Mouse (Mus musculus) limb, embryonic 11.5 days (tissue): ENCODE results near the gene Tln2. TPM values are rescaled to one million over a fixed set of nuclear protein-coding genes. Genes with fewer than 3 reads are reported as not detected.
A peak's percentile ranks its signal among the peaks of the same experiment; 100 is the strongest.

ENCODE experiments used
- ATAC-seq: fragments of 200-750 bp; cut with Nextera tagmentation; 2 replicates; pipeline ENCODE4 v1.8.0; 2017; ENCODE audit warnings: low read depth; ENCODE audit not compliant: insufficient number of reproducible peaks, low FRiP score, low TSS enrichment
- DNase-seq: peaks from one replicate; pipeline ENCODE4 v3.0.0-alpha.2; 2015; ENCODE audit warnings: low spot score
- H3K27ac ChIP-seq: fragments of 300-500 bp; sonication (generic); replicated peaks from 2 replicates; pipeline ENCODE4 v1.5.1; 2014; ENCODE audit warnings: low read depth, mild to moderate bottlenecking, low read length
- H3K27me3 ChIP-seq: fragments of 300-500 bp; sonication (generic); 2 replicates; pipeline ENCODE4 v1.6.1; 2014; ENCODE audit warnings: mild to moderate bottlenecking, low read length, mixed read lengths; ENCODE audit not compliant: control insufficient read depth, insufficient read depth
- H3K36me3 ChIP-seq: fragments of 300-500 bp; sonication (generic); 2 replicates; pipeline ENCODE4 v1.6.1; 2014; ENCODE audit warnings: mild to moderate bottlenecking, low read length, moderate library complexity, mixed read lengths; ENCODE audit not compliant: control insufficient read depth, insufficient read depth
- H3K4me1 ChIP-seq: fragments of 300-500 bp; sonication (generic); 2 replicates; pipeline ENCODE4 v1.6.1; 2014; ENCODE audit warnings: low read length, mixed read lengths; ENCODE audit not compliant: control insufficient read depth, insufficient read depth
- H3K4me2 ChIP-seq: fragments of 300-500 bp; sonication (generic); 2 replicates; pipeline ENCODE4 v1.6.1; 2014; ENCODE audit warnings: low read depth, mild to moderate bottlenecking, moderate library complexity; ENCODE audit not compliant: severe bottlenecking
- H3K4me3 ChIP-seq: fragments of 300-500 bp; sonication (generic); 2 replicates; pipeline ENCODE4 v1.5.1; 2014; ENCODE audit warnings: low read depth, low read length
- H3K9ac ChIP-seq: fragments of 300-500 bp; sonication (generic); 2 replicates; pipeline ENCODE4 v1.6.1; 2014; ENCODE audit warnings: mild to moderate bottlenecking, low read length
- H3K9me3 ChIP-seq: fragments of 300-500 bp; sonication (generic); 2 replicates; pipeline ENCODE4 v1.6.1; 2016; ENCODE audit warnings: low read length; ENCODE audit not compliant: control insufficient read depth
- WGBS: fragments of 180-500 bp; shearing (Covaris S2); extraction: QIAGEN DNeasy Blood & Tissue Kit; methylation state at CpG from one replicate; pipeline ENCODE4 v1.1.7; 2014; 5-methylcytosine and 5-hydroxymethylcytosine counted together
- polyA plus RNA-seq: library from polyadenylated mRNA; unstranded; fragments of >200 nt; fragmentation: Nextera tagmentation; extraction: Ambion mirVana; gene quantifications from 2 replicates; pipeline ENCODE4 v1.2.1, GENCODE M21; 2014

Tln2 gene
- polyA plus RNA-seq, 1 experiment from 2014 or later: 28.2 TPM

- Histone ChIP-seq H3K4me1 (no peaks in the 10 kb centered on the region), H3K9me3 (no peaks in the 10 kb centered on the region), H3K27me3 (no peaks in the 10 kb centered on the region), H3K9ac (no peak overlapping the region), H3K36me3 (no peaks in the 10 kb centered on the region), H3K4me3 (no peak overlapping the region), H3K27ac (no peak overlapping the region), H3K4me2 (no peak overlapping the region)
- DNase-seq (no peak), ATAC-seq (no peak)
- 93% methylated on average over 5 of the region's 5 CpGs for WGBS
Measured at GRCm38 (mm10) chr9:67361511-67361910, 198.0 kb downstream of the Tln2 start.

GRCm38 (mm10) chr9:67354356-67354755 is 205.1 kb downstream of the Tln2 start:
- H3K4me1 ChIP-seq: no peaks in the 10 kb centered on the region
- no peak overlapping the region for H3K4me3 ChIP-seq
- ATAC-seq (no peak), DNase-seq (no peak)
- no peaks in the 10 kb centered on the region for H3K9me3 ChIP-seq
- H3K27ac ChIP-seq: no peak overlapping the region
- no peak overlapping the region for H3K9ac ChIP-seq
- no peaks in the 10 kb centered on the region for H3K27me3 ChIP-seq
- WGBS: 95% methylated on average over 14 of the region's 14 CpGs
- no peak overlapping the region for H3K4me2 ChIP-seq
- no peaks in the 10 kb centered on the region for H3K36me3 ChIP-seq

- ATAC-seq (no peak), DNase-seq (no peak)
- 90% methylated on average over 7 of the region's 7 CpGs for WGBS
- Histone ChIP-seq H3K27ac (no peak overlapping the region), H3K4me3 (no peak overlapping the region), H3K9me3 (no peaks in the 10 kb centered on the region), H3K27me3 (no peaks in the 10 kb centered on the region), H3K36me3 (no peaks in the 10 kb centered on the region), H3K4me2 (no peak overlapping the region), H3K9ac (no peak overlapping the region), H3K4me1 (no peaks in the 10 kb centered on the region)
Measured at GRCm38 (mm10) chr9:67353365-67353764, 206.1 kb downstream of the Tln2 start.

- H3K9me3 ChIP-seq: no peaks in the 10 kb centered on the region
- no peaks in the 10 kb centered on the region for H3K27me3 ChIP-seq
- 88% methylated on average over 7 of the region's 7 CpGs for WGBS
- no peak overlapping the region for H3K27ac ChIP-seq
- no peaks in the 10 kb centered on the region for H3K4me1 ChIP-seq
- no peak overlapping the region for H3K4me2 ChIP-seq
- H3K36me3 ChIP-seq: no peaks in the 10 kb centered on the region
- no peak overlapping the region for H3K9ac ChIP-seq
- ATAC-seq (no peak), DNase-seq (no peak)
- H3K4me3 ChIP-seq: no peak overlapping the region
Measured at GRCm38 (mm10) chr9:67348983-67349382, 210.5 kb downstream of the Tln2 start.

GRCm38 (mm10) chr9:67347184-67347583 is 212.3 kb downstream of the Tln2 start:
- H3K4me3 ChIP-seq: no peak overlapping the region
- H3K4me1 ChIP-seq: no peaks in the 10 kb centered on the region
- WGBS: 89% methylated on average over 5 of the region's 5 CpGs
- DNase-seq: no peak
- H3K9me3 ChIP-seq: no peaks in the 10 kb centered on the region
- no peaks in the 10 kb centered on the region for H3K27me3 ChIP-seq
- no peak overlapping the region for H3K9ac ChIP-seq
- ATAC-seq: no peak
- no peaks in the 10 kb centered on the region for H3K36me3 ChIP-seq
- H3K4me2 ChIP-seq: no peak overlapping the region
- H3K27ac ChIP-seq: no peak overlapping the region

GRCm38 (mm10) chr9:67331281-67331680 is 228.2 kb downstream of the Tln2 start:
- H3K4me3 ChIP-seq: no peak overlapping the region
- WGBS: 79% methylated on average over 3 of the region's 3 CpGs
- H3K4me2 ChIP-seq: no peak overlapping the region
- H3K9me3 ChIP-seq: no peaks in the 10 kb centered on the region
- H3K36me3 ChIP-seq: no peaks in the 10 kb centered on the region
- no peaks in the 10 kb centered on the region for H3K4me1 ChIP-seq
- H3K9ac ChIP-seq: no peak overlapping the region
- H3K27ac ChIP-seq: no peak overlapping the region
- DNase-seq: no peak
- H3K27me3 ChIP-seq: no peaks in the 10 kb centered on the region
- ATAC-seq: no peak

- DNase-seq (no peak), ATAC-seq (no peak)
- H3K9ac ChIP-seq: no peak overlapping the region
- 91% methylated on average over 3 of the region's 3 CpGs for WGBS
- H3K4me3 ChIP-seq: no peak overlapping the region
- H3K27ac ChIP-seq: no peak overlapping the region
- no peak overlapping the region for H3K4me2 ChIP-seq
- no peaks in the 10 kb centered on the region for H3K4me1 ChIP-seq
- H3K36me3 ChIP-seq: no peaks in the 10 kb centered on the region
- H3K27me3 ChIP-seq: no peaks in the 10 kb centered on the region
- H3K9me3 ChIP-seq: no peaks in the 10 kb centered on the region
Measured at GRCm38 (mm10) chr9:67328451-67328850, 231.1 kb downstream of the Tln2 start.

GRCm38 (mm10) chr9:67321886-67322285 is 237.6 kb downstream of the Tln2 start:
- Histone ChIP-seq H3K4me1 (no peaks in the 10 kb centered on the region), H3K9me3 (no peaks in the 10 kb centered on the region), H3K4me2 (no peak overlapping the region), H3K36me3 (no peaks in the 10 kb centered on the region; the same call in 1 of the 2 replicates), H3K27me3 (no peaks in the 10 kb centered on the region), H3K27ac (no peak overlapping the region), H3K4me3 (no peak overlapping the region), H3K9ac (no peak overlapping the region)
- 89% methylated on average over 6 of the region's 6 CpGs for WGBS
- ATAC-seq (no peak), DNase-seq (no peak)

GRCm38 (mm10) chr9:67315356-67315755 is 244.1 kb downstream of the Tln2 start:
- Histone ChIP-seq H3K27ac (no peak overlapping the region), H3K9ac (no peak overlapping the region), H3K4me3 (no peak overlapping the region), H3K4me1 (no peaks in the 10 kb centered on the region), H3K27me3 (no peaks in the 10 kb centered on the region), H3K36me3 (no peaks in the 10 kb centered on the region; the same call in 1 of the 2 replicates), H3K9me3 (no peaks in the 10 kb centered on the region), H3K4me2 (no peak overlapping the region)
- DNase-seq (peak; percentile 76), ATAC-seq (no peak)
- 13% methylated on average over 3 of the region's 3 CpGs for WGBS
